Mouse (Mus musculus): Measurements from ENCODE around the gene Noto.

DNA sequence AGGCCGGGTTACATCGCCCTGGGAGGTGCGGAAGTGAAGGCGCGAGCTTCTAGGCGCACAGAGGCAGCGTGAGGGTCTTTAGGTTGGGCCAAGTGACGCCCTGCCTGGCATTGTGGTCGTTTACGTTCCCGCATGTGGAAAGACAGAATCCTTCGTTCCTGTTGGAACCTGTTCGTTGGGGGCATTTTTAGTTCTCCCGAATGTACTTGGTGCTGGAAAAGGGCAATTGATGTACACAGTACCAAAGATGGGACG, 28.7 kb downstream of the Noto start:
- TF ChIP-seq CTCF (IDR thresholded peaks at IDR 0.05; ENCODE audit: low read depth) (no peak), EP300 (IDR thresholded peaks at IDR 0.05; ENCODE audit: low read depth) (no peak)

Data from heart, postnatal 0 days (tissue).